Mouse (Mus musculus) ES-Bruce4 (cell line): ENCODE results near the gene Pnmal1. TPM values are rescaled to one million over a fixed set of nuclear protein-coding genes. Genes with fewer than 3 reads are reported as not detected.

ENCODE experiments used
- H3K27ac ChIP-seq: 2 replicates; pipeline ENCODE4 v1.5.1; 2012; ENCODE audit warnings: low read length, inconsistent platforms; ENCODE audit not compliant: insufficient read depth
- H3K27me3 ChIP-seq: 2 replicates; pipeline ENCODE4 v1.6.1; 2012; ENCODE audit warnings: mild to moderate bottlenecking, low read length, inconsistent platforms; ENCODE audit not compliant: control insufficient read depth, poor library complexity, insufficient read depth, severe bottlenecking
- H3K36me3 ChIP-seq: 2 replicates; pipeline ENCODE4 v1.6.1; 2012; ENCODE audit warnings: inconsistent platforms, mild to moderate bottlenecking, low read length, moderate library complexity; ENCODE audit not compliant: control insufficient read depth, poor library complexity, insufficient read depth, severe bottlenecking
- H3K4me1 ChIP-seq: one replicate; pipeline ENCODE4 v1.8.1; 2011; ENCODE audit warnings: low read length; ENCODE audit not compliant: control insufficient read depth, insufficient read depth
- H3K4me3 ChIP-seq: 2 replicates; pipeline ENCODE4 v1.5.1; 2011; ENCODE audit warnings: low read depth, mild to moderate bottlenecking, low read length
- H3K9ac ChIP-seq: 2 replicates; pipeline ENCODE4 v1.6.1; 2012; ENCODE audit warnings: low read depth, mild to moderate bottlenecking, inconsistent platforms; ENCODE audit not compliant: poor library complexity, severe bottlenecking
- H3K9me3 ChIP-seq: replicated peaks from 2 replicates; pipeline ENCODE4 v1.6.1; 2012; ENCODE audit warnings: mild to moderate bottlenecking, low read length, inconsistent platforms; ENCODE audit not compliant: control insufficient read depth, poor library complexity, insufficient read depth, severe bottlenecking
- CTCF ChIP-seq: IDR thresholded peaks from one replicate; pipeline ENCODE4 v1.8.1; 2011; ENCODE audit warnings: low read depth, low read length
- EP300 ChIP-seq: IDR thresholded peaks from 2 replicates; pipeline ENCODE4 v1.6.1; 2011; ENCODE audit warnings: low read depth, low read length; ENCODE audit not compliant: insufficient read depth
- POLR2A ChIP-seq: IDR thresholded peaks from one replicate; pipeline ENCODE4 v1.8.1; 2011; ENCODE audit warnings: low read length; ENCODE audit not compliant: insufficient read depth
- polyA plus RNA-seq: library from polyadenylated mRNA; stranded (reverse); fragments of >200 nt; gene quantifications from 2 replicates; pipeline ENCODE4 v1.2.4, GENCODE M21; 2011; ENCODE audit warnings: low read depth; ENCODE audit not compliant: missing spikeins, insufficient read depth, insufficient read length

Pnmal1 gene
- polyA plus RNA-seq, 1 experiment: not detected

GRCm38 (mm10) chr7:16942861-16943260, 16.6 kb upstream of the Pnmal1 start:
- TF ChIP-seq EP300: no peak
- TF ChIP-seq POLR2A: no peak
- no peak for TF ChIP-seq CTCF

GRCm38 (mm10) chr7:16944061-16944807, 15.2 kb upstream of the Pnmal1 start, which contains the start of gene Pnmal2:
Pnmal2 (plus strand) TSS chr7:16944682.
- H3K27ac ChIP-seq: no peak within 1 kb of the TSS
- H3K36me3 ChIP-seq: no peaks in the 10 kb centered on the region
- H3K9ac ChIP-seq: peak within 1 kb of the TSS; percentile 46
- H3K4me3 ChIP-seq: peak within 1 kb of the TSS; percentile 72
- no peaks in the 10 kb centered on the region for H3K27me3 ChIP-seq
- no peak for TF ChIP-seq CTCF
- 0 out of 2 replicates have a peak, but pooled peaks have one; percentile 33 for TF ChIP-seq EP300
- TF ChIP-seq POLR2A: peak; percentile 11
- H3K4me1 ChIP-seq: peaks cover 2% of the 10 kb centered on the region
- no peaks in the 10 kb centered on the region for H3K9me3 ChIP-seq

More at GRCm38 (mm10) chr7:16942861-16943260, 16.6 kb upstream of the Pnmal1 start:
- Histone ChIP-seq H3K4me3 (no peak overlapping the region), H3K27me3 (no peaks in the 10 kb centered on the region), H3K4me1 (peaks cover 2% of the 10 kb centered on the region), H3K9ac (no peak overlapping the region), H3K36me3 (no peaks in the 10 kb centered on the region), H3K9me3 (no peaks in the 10 kb centered on the region), H3K27ac (no peak overlapping the region)

- Histone ChIP-seq H3K4me3 (peak overlapping the region; percentile 72), H3K27ac (no peak overlapping the region), H3K4me1 (peaks cover 2% of the 10 kb centered on the region), H3K9ac (peak overlapping the region; percentile 46), H3K27me3 (no peaks in the 10 kb centered on the region), H3K36me3 (no peaks in the 10 kb centered on the region), H3K9me3 (no peaks in the 10 kb centered on the region)
- TF ChIP-seq EP300: no peak
- TF ChIP-seq POLR2A: no peak
- no peak for TF ChIP-seq CTCF
Observed at GRCm38 (mm10) chr7:16944808-16945315, 14.6 kb upstream of the Pnmal1 start.

- peaks cover 2% of the 10 kb centered on the region for H3K4me1 ChIP-seq
Observed at GRCm38 (mm10) chr7:16945419-16945818, 14.1 kb upstream of the Pnmal1 start.

GRCm38 (mm10) chr7:16946441-16947348, 12.8 kb upstream of the Pnmal1 start:
- no peaks in the 10 kb centered on the region for H3K9me3 ChIP-seq
- TF ChIP-seq POLR2A (no peak), CTCF (no peak), EP300 (no peak)
- H3K4me1 ChIP-seq: peaks cover 2% of the 10 kb centered on the region
- peak overlapping the region; percentile 29 for H3K4me3 ChIP-seq
- H3K9ac ChIP-seq: 0 out of 2 replicates have a peak overlapping the region, but pooled peaks have one; percentile 11
- no peak overlapping the region for H3K27ac ChIP-seq
- no peaks in the 10 kb centered on the region for H3K27me3 ChIP-seq
- no peaks in the 10 kb centered on the region for H3K36me3 ChIP-seq

More at GRCm38 (mm10) chr7:16945419-16945818, 14.1 kb upstream of the Pnmal1 start:
- Histone ChIP-seq H3K9me3 (no peaks in the 10 kb centered on the region), H3K36me3 (no peaks in the 10 kb centered on the region), H3K27me3 (no peaks in the 10 kb centered on the region), H3K9ac (peak overlapping the region; percentile 46), H3K27ac (no peak overlapping the region), H3K4me3 (peak overlapping the region; percentile 72)
- TF ChIP-seq CTCF (no peak), EP300 (no peak), POLR2A (no peak)
